Mouse (Mus musculus) CH12.LX (cell line): ENCODE measurements around the gene Zscan29.

Experiments used
- CTCF ChIP-seq, 2 experiments: IDR thresholded peaks in 1 of 2; conservative IDR thresholded peaks in 1 of 2; 2 replicates each; pipeline ENCODE4 v1.5.1; 2011 to 2012; ENCODE audit warnings: low read depth in 2 of 2, low read length in 2 of 2, improper control_type of control experiment in 1 of 2, inconsistent platforms in 1 of 2, mild to moderate bottlenecking in 1 of 2, moderate library complexity in 1 of 2
- EP300 ChIP-seq: IDR thresholded peaks from 2 replicates; pipeline ENCODE4 v1.6.1; 2011; ENCODE audit warnings: low read length, improper control_type of control experiment
- NRF1 ChIP-seq: IDR thresholded peaks from 2 replicates; pipeline ENCODE4 v1.6.1; 2014; ENCODE audit warnings: low read depth, mild to moderate bottlenecking, inconsistent platforms, low read length, improper control_type of control experiment, moderate library complexity
- POLR2A ChIP-seq: IDR thresholded peaks from 2 replicates; pipeline ENCODE4 v1.6.1; 2011; ENCODE audit warnings: low read depth, mild to moderate bottlenecking, improper control_type of control experiment, low read length
- SMC3 ChIP-seq: IDR thresholded peaks from 2 replicates; pipeline ENCODE4 v1.6.1; 2011; ENCODE audit warnings: low read depth, low read length, improper control_type of control experiment
- UBTF ChIP-seq: IDR thresholded peaks from 2 replicates; pipeline ENCODE4 v1.6.1; 2012; ENCODE audit warnings: low read depth, mild to moderate bottlenecking, inconsistent platforms, low read length, improper control_type of control experiment, moderate library complexity
- USF2 ChIP-seq: conservative IDR thresholded peaks from 2 replicates; pipeline ENCODE4 v1.6.1; 2011; ENCODE audit warnings: low read depth, low read length, improper control_type of control experiment

GRCm38 (mm10) chr2:121115418-121115817 lies 55.5 kb downstream of the Zscan29 start:
- TF ChIP-seq UBTF = no peak
- TF ChIP-seq POLR2A = no peak
- TF ChIP-seq NRF1 = no peak
- no peak for TF ChIP-seq EP300
- no peak for TF ChIP-seq CTCF (conservative IDR thresholded peaks at IDR 0.05 in 1 of 2, IDR thresholded peaks at IDR 0.05 in 1 of 2; ENCODE audit: low read depth in 2 of 2, low read length in 2 of 2)
- TF ChIP-seq SMC3 = no peak
- no peak for TF ChIP-seq USF2
